Mouse (Mus musculus): ENCODE data around the gene Fer1l4. TPM values are rescaled to one million over a fixed set of nuclear protein-coding genes. Genes with fewer than 3 reads are reported as not detected.

Gene Fer1l4
- not detected for total RNA-seq (2021)

DNA sequence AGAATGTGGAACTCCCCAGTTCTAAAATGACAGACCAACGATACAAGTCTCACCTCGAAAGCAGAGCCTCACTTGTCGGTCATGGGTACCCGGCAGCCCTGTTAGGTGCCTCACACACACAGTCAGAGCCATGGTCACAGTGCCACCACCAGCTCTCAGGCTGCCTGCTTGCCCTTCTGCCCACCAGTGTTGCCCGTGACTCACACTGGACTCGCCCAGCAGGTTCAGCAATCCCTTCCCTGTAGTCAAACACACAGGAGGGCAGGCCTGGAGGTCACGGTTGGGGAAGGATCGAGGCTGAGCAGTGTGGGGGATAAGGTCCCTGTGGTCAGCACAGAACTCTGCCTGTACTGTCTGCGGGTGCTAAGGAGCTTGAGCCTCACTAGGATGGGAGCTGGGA is at the start of gene Fer1l4:
Gene Fer1l4, minus strand, starts transcription at position 132 of the 400 bp plus-strand sequence.
- no peak for DNase-seq

DNA sequence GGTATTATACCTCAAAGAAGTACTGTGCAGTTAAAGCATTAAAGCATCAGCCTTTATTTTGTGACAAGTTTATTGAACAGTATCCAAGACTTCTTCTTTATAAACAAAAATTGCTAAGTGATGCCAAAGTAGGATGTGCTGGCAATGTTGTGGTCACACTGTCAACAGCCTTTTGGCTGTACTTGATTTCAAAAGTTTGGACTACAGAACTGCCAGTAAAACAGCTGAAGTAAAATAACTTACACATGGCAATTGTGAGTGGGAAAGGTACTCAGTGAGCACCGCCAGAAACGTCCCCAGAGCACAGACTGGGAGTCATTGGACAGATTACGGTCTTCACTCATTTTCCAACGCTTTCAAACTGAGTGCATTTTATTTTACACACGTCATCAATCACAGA is 39.2 kb upstream of the Fer1l4 start:
- DNase-seq, result no peak

DNA sequence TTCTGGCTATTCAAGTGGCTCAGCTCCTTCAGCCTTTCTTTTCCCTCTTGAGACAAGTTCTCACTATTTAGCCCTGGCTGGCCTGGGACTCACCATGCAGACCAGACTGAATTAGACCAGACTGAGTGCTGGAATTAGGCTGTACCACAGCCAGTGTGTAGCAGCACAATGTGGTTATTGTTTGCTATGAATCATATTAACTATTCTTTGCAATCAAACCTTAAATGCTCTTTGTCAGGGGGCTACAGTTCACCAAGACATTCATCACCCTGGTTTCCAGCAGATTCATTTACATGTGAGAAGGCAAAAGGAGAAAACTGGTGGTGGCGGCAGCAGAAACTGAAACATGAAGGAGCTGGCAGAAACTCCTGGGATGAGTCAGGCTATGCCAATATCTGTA is 37.1 kb upstream of the Fer1l4 start:
- no peak for DNase-seq

DNA sequence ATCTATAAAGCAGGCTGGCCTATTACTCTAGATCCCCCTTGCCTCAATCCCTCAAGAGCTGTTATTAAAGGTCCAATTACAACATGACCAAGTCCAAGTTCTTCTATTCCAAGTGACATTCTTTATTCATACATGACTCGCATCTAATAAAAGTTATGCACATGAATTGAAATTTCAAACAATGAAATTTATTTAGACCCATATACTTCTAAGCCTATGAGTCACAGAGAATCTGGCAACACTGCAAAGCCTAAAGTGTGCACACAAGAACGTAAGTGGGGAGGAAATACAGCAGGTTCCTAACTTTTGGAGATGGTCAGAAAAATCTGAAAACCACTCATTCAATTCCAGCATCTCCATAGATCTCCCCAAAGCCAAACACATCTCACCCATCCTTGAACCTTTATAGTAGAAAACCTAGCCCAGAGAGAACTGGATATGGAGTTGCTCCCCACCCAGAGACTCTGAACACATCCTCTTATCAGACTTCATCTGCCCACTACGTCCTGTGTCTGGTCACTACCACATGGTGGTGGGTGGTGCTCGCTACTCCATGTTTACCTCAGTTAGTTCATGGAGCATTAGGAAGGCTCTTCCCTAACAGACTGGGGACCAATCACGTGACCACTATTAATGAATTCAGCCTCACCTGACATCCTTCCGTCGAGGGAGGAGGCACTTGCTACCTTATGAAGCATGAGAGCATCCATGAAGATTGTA is 34.8 kb upstream of the Fer1l4 start:
- DNase-seq, result no peak

DNA sequence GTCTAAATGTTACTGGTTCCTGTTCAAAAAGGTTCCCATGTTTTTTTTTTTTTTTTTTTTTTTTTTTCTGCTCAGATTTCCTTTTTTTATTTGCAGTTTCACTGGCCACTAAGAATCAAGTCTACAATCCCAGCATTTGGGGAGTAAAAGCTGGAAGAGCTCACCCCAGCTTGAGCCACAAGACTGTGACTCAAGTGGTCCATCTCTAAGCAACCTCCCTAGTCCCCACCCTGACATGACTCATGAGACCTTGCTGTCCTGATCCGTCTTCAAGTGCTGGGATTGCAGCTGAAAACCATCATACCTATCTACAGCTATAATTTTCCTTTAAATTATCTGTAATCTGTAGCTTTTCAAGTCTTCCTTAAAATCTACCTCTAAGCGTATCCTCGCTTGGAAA is 31.8 kb upstream of the Fer1l4 start:
- no peak for DNase-seq

DNA sequence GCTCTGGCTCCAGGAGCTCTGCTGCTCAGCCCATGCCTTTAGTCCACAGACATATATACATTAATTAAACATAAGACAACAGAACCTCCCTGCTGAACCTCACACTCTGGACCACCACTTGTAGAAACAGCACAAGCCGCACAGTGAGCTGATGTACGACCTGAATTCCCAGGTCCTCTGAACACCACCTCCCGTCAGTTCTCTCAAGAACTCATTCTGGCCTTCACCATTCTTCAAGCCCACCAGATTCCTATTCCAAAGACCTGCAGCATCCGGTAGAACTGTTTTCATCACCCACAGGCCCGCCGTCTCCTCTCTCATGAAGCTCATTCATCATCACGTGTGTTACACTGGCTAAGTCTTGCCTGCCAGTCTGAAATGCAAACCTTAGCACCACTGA is 27.6 kb upstream of the Fer1l4 start:
- no peak for DNase-seq

DNA sequence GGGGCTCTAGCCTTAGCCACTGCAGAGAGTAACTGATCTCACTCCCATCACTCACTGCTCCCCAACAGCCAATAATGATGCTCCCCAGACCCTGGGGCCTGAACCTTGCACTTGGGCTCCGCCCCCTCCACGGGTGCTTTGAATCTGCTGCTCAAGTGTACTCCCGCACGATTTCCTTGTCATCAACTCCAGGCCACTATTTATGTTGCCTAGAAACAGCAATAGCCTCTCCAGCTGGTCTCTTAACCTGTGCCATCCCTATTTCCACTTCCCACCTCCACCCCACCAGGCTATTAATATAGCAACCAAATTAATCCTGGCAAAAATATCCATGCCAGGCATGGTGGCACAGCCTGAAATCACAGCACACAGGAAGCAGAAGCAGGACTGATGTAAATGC is 26.9 kb upstream of the Fer1l4 start:
- DNase-seq, result no peak

DNA sequence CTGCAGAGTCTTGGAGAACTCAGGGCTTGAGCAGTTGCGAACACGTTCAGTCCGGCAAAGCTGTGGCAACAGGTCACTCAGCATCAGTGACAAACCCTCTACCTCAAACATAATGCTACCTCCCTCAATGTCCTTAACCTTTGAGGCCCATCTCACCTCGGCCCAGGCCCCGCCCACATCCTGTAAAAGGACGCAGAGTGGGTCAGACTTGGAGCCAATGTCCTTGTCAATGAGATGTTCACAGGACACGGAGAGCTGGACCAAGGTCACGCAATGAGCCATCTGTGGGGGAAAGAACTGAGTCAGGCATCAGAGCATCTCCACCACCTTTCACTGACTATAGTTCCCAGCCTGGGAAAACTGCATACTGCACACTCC is 26.4 kb upstream of the Fer1l4 start:
- DNase-seq, result no peak

DNA sequence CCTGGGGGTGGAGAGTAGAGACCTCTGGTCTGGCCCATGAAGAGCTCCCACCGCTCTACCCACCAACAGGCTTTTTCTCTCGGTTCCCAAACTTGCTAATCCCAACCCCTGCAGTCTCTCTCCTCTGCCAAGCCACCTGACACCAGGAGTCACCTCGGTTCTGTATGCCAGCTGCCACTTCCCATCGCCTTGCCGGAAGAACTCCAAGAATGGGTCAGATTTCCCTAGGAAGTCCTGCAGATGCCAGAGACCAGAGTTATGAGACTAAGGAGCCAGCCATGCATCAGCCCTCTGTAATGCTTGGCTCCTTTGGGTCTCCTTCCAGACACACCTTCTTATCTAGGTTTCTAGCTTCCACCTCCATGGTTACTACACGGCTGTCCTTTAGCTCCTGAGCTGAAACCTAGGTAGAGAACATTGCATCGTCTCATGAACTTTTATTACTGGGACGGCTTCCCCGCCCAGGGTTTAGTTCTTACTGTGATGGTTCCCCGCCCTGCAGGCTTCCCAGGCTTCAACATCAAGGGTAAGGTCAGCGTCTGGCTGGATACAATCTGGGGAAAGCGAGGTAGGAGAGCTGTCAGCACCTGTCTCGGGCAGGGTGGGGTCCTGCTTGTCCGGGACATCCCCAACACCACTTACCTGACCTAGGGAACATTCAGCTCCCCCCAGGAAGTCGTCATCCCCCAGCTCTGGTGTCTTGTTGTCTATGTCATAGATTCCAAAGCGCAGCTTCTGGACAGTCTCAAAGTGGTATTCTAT is 25.9 kb upstream of the Fer1l4 start:
- DNase-seq, result no peak

DNA sequence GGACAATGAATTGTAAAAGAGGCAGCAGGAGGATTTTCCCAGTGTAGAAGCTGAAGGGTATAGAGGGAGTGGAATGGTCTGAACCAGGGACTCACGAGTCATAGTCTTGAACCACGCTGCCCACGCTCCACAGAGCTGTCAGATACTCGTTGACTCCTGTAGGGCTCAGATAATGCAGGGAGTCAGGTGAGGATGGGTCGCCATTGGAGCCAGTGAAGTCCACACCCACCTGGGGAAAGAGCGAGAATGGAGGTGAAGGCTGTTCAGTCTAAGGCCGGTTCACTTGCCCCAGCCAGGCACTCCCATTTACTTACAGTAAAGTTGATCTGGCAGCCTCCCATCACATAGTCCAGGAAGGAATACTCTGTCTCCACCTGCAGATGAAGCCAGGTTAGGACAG is 24.7 kb upstream of the Fer1l4 start:
- no peak for DNase-seq

DNA sequence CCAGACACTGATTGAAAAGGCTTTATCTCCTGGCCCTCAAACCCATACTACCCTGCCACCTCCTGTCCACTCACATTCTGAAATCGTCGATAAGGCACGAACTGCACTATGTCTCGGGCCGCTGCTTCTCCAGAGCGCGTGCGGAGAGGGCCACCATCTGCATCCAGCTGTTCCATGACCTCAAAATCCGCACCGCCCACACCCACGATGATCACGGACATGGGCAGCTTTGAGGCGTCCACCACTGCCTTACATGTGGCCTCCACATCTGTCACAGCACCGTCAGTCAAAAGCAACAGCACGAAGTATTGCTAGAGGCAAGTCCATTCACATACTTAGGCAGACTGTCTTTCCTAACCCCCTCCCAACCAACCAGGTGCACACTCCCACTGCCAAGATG is 21.0 kb upstream of the Fer1l4 start:
- peak; percentile 41 for DNase-seq

DNA sequence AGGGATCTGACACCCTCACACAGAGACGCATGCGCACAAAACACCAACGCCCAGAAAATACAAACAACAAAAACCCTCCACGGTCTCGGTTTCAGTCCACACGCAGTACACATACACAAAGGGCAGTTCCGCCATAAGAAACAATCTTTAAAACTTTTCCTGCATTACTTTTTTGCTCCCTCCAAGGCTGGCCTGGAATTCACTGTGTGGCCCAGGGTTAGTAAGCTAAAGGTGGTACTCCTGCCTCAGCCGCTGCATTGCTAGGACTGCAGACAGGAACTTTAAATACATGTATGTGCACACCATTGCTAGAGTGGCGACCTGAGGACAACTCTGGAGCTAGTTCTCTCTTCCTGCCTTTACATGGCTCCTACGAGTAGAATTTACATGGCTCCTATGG is 18.5 kb upstream of the Fer1l4 start:
- DNase-seq, result no peak

DNA sequence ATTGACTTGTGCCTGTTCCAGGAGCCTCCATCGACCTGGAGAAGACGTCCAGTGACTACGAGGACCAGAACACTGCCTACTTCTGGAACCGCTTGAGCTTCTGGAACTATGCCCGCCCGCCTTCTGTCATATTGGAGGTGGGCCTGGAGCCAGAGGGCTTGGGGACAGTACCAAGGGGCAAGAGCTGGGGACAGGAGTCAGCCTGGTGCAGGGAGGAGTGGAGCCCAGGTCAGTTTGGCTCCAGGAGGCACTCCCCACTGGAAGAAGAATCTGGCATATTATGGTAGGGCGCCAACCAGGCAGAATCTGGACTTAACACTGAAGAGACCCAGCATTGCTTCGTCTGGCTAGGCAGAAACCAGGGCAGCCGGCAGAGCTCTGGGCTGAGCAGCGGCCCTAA is 15.2 kb upstream of the Fer1l4 start:
- no peak for DNase-seq

DNA sequence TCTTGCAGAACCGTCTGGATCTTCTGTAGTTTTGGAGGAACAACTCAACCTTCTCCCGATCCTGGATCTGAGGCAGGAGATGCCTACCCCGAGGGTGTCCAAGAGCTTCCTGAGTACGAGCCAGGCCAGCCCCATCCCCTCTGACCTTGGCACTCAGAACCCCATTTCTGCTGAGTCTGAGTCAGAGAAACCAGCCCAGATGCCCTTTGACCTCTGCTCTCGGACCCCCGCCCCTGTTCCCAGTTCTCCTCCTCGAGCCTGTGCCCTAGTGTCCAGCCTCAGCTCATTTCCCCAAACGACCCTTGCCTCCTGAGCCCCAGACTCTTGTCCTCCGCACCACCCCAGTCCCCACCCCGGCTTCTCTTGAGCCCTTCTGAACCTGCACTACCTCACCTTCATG is 13.4 kb upstream of the Fer1l4 start:
- DNase-seq, result no peak

DNA sequence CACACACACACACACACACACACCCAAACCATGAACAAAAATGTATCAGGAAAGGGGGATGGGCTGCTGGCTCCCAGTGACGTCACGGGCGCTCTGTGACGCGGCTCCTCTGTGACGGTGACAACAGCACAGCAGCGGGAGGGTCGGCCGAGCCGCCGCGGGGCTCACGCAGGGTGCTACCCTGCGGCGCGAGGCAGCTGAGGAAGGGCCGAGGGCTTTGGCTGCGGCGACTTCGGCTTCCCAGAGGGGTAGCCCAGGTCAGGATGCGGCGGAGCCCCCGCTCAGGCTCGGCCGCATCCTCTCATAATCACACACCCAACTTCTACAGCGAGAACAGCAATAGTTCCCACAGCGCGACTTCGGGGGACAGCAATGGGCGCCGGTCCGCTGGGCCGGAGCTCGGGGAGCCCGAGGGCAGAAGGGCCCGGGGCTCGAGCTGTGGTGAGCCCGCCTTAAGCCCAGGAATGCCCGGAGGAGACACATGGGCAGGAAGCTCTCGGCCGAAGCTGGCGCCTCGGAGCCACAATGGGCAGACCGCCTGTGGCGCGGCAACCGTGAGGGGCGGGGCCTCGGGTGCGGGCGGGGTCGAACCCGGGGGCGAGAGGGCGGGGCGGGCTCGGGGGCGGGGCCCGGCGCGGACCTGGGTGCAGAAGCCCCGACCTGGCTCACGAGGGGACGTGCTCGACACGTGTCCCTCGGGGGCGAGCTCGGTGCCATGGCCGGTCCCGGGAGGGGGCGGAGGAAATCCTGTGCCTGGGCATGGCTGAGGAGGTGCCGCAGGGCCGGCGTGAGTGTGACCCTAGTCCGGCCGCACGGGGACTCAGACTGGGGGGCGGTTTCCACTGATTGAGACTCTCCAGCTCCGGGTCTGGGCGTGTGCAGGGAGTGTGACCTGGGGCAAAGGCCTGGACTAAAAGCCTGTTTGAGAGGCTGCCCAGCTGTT is 12.6 kb upstream of the Fer1l4 start, which contains the start of gene Spag4:
Gene Spag4, plus strand, starts transcription at position 77 of the 943 bp plus-strand sequence.
- DNase-seq, result peak; percentile 80

DNA sequence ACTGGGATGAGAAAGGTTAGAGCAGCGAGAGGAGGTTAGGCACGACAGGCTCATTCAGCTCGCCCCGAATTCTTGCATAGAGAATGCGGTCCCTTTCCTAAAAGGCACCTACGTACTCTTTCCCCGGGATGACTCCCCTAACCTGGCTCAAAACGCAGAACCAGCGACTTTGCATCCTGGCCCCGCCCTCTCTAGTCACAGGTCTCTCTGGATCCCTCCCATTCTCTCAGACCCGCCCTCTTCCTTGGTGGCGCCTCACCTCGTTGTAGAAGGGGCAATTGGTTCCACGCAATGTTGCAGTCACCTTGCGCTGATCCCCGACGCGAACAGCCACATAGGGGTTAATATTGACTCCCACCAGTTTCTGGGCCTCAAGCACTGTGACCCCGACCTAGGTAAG is 4.8 kb downstream of the Fer1l4 start:
- DNase-seq, result no peak

DNA sequence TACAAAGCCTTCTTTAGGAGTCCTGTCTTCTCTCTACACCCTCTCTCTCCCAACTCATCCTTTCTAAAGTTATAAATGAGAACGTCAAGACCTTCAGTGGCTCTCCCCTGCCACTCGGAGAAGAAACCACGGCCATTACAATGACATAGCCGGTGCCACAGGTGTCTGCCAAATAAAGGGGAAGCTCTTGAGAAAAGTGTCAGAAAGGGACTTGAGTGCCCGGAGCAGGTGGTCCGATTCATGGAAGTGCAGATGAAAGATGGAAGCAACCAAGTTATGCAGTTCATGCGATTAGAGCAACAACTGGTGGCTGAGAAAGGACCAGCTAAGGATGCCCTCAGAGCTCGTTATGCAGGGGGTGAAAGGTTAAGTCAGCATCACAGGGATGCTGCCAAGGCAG is 9.8 kb downstream of the Fer1l4 start:
- no peak for DNase-seq

DNA sequence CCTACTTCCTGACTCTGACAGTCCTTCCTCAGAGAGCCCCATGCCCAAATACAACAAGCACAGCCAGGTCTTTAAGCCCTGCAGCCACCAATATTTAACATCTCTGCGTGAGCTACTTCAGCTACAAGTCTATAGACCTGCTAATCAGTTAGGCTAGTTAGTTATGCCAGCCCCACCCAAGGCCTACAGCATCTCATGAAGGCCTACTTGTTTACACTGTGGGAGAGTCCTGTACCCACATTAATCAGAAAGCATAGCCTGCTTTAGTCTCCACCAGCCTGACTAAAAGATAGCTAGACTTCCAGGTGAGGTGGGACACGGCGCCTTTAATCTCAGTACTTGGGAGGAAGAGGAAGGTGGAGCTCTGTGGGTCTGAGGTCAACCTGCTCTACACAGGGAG is 13.4 kb downstream of the Fer1l4 start:
- no peak for DNase-seq

DNA sequence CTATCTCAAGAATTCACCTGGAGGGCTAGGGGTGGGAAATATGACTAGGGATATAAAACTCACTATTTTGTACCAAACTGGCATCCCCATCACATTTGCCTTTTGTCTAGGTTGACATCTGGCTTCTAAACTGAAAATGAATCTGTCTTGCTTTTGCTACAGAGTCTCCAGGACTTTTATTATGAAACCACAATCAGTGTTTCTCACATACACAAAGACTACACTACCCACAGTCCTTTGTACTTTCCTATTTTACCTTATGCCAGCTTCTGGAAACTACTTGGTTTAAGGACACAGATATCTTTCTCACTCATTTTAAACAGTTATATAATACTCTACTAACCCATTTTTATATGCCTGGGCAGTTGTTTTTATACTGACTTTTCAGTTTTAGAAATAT is 27.3 kb downstream of the Fer1l4 start:
- no peak for DNase-seq

DNA sequence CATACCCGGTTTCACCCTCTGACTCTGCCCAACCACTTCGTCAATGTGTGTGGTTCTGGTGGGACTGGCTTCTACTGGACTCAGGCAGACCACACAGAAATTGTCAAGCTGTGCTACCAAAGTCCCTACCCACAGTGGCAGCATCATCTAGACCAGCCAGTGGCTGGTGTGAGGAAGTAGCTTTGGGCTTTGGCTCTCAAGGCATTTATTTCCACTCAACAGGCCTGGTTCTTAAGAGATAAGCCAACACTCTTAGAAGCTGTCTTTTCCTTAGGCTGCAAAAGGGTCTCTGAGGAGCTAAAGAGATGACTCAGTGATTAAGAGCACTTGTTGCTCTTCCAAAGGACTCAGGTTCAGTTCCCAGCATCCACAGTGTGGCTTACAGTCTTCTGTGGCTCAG is 31.0 kb downstream of the Fer1l4 start:
- no peak for DNase-seq

DNA sequence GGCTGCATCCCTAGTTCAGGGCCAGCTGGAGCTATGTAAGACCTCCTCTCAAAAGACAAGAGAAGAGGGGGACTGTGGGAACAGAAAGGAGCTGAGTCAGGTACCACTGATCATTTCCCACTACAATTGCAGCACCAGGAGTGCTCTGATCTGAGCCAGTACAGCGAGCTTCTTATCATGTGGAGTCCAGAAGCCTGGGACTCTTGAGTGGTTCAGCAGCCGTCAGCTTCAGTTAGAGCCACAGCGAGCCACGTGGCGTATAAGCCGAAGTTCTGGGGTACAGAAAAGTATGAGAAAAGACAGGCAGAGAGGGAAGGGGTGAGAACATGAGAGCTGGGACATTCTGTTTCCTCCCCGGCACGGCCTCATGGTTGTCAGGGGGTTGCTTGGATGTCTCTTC is 31.5 kb downstream of the Fer1l4 start:
- DNase-seq, result no peak

DNA sequence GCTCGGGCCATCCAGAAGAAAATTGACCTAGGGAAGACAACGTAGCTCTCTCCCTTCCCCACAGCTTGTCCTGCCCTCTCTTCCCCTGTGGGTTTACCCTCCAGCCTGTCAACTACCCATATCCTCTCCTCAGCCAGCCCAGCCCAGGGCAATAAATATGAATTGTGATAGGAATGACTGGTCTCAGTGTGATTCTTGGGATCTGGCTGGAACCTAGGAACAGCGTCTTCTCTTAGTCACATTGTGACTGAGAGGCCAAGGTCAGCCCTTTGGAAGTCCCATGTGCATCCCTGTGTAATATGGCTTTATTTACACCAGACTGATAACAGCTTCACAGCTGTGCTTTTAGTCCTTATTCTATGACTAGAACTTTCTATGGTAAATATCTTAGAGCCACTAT is 34.6 kb downstream of the Fer1l4 start:
- DNase-seq, result no peak

DNA sequence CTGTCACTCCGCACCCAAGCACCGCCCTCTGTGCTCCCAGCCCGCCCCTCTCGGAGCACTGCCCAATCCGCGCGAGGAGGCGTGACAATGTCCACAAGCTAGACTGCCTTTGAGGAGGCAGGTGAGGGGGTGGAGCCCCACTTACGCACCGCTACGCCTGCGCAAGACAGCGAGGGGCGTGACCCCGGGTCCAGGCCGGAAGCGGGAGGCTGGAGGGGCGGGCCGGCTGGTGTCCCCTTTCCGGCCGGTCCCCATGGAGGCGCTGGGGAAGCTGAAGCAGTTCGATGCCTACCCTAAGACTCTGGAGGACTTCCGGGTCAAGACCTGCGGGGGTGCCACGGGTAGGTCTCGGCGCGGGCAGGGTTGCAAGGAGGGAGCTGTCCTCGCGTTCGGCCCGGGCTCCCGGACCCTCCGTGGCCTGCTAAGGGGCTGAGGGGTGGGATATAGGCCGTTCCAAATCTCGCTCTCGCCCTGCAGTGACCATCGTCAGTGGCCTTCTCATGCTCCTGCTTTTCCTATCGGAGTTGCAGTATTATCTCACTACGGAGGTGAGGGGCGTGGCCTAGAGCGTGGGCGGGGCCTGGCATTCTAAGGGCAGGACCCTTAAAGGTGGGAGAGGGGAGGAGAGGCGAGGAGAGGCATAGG is 44.7 kb downstream of the Fer1l4 start, which contains the start of the genes 6430550D23Rik and Ergic3:
Gene 6430550D23Rik, minus strand, starts transcription at position 90 of the 645 bp plus-strand sequence.
Gene Ergic3, plus strand, starts transcription at position 158 of the 645 bp plus-strand sequence.
- DNase-seq, result peak; percentile 99
